Mouse (Mus musculus) left cerebral cortex, adult 8-10 months (tissue): ENCODE data around the gene Prickle1. TPM values are rescaled to one million over a fixed set of nuclear protein-coding genes. Genes with fewer than 3 reads are reported as not detected.

Experiments used
- DNase-seq, 2 experiments: peaks; one replicate each; pipeline ENCODE4 v3.0.0; 2022; ENCODE audit warnings: low spot score in 2 of 2
- total RNA-seq, 4 experiments: library from RNA; stranded (reverse); gene quantifications; 2 replicates each; pipeline ENCODE4 v1.2.4; 2022

Gene Prickle1
- total RNA-seq, result 10 to 100 TPM; 70.5 to 85.4 (median 81.7) TPM

DNA sequence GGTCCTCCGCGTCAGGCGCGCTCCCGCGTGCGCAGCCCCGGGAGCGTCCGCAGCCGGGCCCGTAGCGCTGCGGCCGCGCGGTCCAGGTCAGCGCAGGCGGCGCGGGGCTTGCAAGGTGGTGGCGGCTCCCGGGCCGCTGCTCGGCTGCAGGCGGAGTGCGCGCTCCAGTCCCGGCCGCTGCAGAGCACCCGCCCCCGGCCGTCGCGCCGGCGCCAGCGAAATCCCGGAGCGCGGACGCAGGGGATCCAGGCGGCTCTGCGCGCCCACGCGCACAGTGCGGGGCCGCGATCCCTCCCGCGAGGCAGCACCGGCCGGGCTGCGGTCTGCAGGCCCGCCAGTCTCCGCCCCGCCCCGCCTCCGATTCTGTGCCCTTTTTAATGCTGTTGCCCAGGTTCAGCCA is at the start of gene Prickle1:
TSS of gene Prickle1 (minus strand) at position 146 of the 400 bp plus-strand sequence.
- peak; percentile 74 to 86 for DNase-seq

GRCm38 (mm10) chr15:93640221-93640620 is 44.5 kb upstream of the Prickle1 start:
- no peak for DNase-seq

DNA sequence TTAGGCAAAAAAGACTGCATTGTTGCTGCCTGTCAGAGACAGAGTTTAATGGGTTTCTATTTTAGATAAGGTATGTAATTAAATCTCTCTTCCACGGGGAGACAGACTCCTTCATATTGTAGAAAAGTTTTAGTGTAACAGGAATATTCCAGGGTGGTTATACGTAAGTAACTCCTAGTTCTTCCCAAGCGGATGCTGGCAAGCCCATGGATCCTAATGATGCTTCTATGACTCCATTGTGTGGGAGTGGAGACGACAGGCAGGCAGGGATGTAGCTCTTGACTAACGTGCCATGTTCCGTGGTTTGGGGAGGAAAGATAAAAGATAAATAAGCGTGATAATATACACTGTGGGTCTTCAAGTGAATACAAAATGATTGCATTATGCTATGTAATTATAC is 41.3 kb upstream of the Prickle1 start:
- no peak for DNase-seq

DNA sequence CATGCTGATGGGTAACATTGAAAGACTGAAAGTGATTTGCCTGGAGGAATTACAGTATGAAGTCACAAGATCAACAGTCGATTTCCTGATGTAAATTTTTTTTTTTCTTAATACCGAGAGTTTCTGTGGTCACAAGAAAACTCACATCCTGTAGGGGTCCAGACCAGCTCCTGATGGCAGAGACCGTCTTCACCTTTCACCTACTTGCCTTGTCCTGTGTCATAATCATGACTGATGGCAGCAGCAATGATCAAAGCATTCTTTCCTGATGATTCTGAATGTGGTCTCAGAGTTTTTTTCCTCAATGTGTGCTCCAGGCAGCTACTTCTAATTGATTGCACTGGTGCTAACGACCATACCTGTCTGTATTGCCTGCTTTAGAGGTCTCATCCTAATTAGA is 39.9 kb upstream of the Prickle1 start:
- no peak for DNase-seq

DNA sequence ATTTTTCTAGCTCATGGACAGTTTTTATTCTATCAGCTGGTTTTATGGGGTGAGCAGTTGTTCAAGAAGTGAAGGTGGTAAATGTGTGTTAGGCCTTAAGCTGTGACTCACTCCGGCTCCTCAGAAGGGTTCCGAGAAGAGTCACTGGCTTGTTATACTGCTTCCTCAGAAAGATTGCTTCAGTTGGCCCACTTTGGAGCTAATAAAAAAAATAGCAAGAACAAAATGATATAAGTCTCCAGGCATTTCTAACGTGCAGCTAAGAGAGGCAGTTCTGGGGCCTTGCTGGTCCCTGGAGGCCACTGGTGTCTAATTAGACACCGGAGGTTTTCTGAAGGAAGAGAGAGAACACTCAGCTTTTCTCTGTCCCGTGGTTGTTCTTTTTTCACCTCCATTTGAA is 38.8 kb upstream of the Prickle1 start:
- no peak for DNase-seq

- no peak for DNase-seq
Observed at GRCm38 (mm10) chr15:93630001-93630541, 34.4 kb upstream of the Prickle1 start.

- no peak for DNase-seq
Observed at GRCm38 (mm10) chr15:93629201-93629600, 33.5 kb upstream of the Prickle1 start.

DNA sequence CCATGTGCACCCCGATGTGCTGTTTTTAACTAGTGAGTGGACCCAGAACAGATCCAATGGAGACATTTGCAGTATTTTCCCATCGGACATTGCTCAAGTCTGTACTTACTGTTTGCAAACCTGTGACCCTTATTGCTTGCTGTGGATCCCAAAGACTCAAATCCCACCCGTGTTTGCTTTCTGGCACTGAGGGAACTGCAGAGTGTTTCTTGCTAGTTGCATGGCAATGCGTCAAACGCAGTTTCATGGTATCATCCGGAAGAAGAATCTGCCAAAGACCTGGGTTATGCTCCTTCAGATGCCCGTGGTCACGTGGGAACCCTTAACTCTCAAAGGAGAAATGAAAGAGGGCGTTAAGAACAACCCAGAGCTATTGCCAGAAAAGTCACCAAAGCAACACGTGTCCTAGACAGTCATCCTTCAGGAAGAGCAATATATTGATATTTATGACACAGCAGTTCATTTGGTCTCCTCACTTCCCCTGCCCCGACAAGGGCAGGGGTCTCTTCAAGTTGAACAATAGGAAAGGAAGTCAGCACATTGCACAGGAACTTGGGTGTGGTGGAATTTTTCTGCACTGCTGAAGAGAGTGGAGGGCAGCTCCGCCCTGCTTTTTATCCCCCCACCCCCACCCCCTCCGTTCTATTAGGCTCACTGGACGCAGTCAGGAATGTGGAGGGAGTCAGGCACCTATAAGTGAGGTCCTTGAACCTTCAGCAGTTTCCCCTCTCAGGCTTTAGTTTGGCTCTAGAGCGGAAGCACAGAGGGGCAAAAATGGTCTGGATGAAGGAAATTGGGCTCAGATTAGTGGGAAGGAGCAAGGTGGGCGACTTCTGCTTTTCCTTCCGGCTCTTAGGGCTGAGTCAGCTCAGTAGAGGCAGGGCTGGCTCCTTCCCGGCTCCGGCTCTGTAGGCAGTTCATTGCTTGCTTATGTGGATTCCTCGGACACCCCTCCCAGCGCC is 32.4 kb upstream of the Prickle1 start:
- DNase-seq, result no peak

- DNase-seq, result no peak
Observed at GRCm38 (mm10) chr15:93619551-93619950, 23.9 kb upstream of the Prickle1 start.

GRCm38 (mm10) chr15:93618442-93619150 is 22.9 kb upstream of the Prickle1 start:
- DNase-seq, result no peak

DNA sequence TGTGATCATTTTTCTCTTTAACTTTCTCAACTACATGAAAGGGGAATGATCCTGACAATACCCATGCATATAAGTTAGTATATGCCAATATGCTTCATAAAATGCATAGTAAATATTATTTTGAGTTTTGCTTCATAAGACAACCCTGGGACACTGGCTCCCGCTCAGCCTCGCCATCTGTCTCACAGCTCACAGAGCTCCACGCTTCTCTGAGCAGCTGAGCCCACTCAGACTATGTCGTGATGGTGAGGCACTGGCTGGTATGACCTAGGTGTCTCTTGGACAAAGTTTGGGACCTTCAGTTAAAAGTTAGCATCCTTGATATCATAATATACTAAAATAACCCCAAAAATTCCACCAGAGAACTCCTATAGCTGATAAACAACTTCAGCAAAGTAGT is 20.6 kb upstream of the Prickle1 start:
- no peak for DNase-seq

- peak in 1 of 2 experiments; percentile 0 for DNase-seq
Observed at GRCm38 (mm10) chr15:93615031-93615430, 19.3 kb upstream of the Prickle1 start.

- no peak for DNase-seq
Observed at GRCm38 (mm10) chr15:93613606-93614005, 17.9 kb upstream of the Prickle1 start.

DNA sequence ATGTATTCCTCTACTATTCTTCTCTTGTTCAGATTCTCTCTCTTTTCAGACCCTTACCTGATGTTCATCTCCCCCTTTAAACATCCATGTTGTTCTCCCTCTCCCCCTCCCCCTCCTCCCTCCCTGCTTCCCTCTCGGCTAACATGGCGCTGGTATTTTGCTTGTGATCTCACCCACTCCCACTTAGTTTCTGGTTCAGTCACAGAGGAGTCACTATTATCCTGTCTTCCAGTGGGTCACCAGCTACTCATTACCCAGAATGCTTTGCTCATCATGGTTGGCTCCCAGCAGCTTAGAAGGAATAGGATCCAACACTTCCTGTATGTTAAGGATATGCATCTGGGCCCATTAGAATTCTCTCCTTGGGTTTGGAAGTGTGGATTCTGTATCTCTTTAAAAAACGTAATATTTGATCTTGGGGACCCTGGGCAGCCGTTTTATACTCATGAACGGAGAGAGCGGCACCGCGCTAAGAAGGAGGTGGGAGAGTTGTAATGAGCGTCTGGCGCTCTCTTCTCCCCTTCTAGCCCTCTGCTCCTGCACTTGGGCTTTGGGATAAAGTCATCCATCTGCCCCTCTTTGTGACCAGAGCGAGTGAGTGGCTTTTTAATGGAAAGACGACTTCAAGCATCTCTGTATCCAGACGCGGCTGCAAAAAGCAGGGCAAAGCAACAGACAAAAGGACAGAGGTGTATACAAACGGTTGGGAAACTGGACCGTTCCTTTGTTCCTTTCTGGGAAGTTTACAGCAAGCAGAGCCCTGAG is 16.0 kb upstream of the Prickle1 start:
- DNase-seq, result no peak

DNA sequence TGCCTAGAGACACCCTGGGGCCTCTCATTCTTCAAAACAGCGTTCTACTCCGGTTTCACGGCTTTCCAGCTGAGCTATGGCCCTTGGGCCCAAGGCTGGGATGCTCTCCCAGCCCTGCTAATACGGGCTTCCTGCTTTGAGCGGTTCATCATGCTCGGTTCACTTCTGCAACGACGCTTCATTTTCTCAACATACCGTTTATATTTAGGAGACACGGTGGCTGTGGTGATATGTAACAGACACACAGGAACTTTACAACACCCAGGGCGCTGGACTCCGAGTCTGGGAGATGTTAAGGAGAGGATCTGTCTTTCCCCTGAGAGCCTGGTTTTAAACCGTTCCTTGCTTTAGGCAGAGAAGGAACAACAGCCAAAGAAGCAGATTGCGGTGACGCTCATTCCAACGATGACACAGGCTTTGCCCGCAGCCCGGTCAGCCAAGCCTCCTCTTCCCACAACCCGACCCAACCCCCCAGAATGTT is 15.1 kb upstream of the Prickle1 start:
- DNase-seq, result no peak

- DNase-seq, result peak; percentile 23 to 81
Observed at GRCm38 (mm10) chr15:93610288-93610687, 14.6 kb upstream of the Prickle1 start.

GRCm38 (mm10) chr15:93602850-93603249 is 7.2 kb upstream of the Prickle1 start:
- no peak for DNase-seq

GRCm38 (mm10) chr15:93601461-93602015 is 5.8 kb upstream of the Prickle1 start:
- DNase-seq, result no peak

GRCm38 (mm10) chr15:93596991-93597390 is 1.3 kb upstream of the Prickle1 start:
- DNase-seq, result no peak

DNA sequence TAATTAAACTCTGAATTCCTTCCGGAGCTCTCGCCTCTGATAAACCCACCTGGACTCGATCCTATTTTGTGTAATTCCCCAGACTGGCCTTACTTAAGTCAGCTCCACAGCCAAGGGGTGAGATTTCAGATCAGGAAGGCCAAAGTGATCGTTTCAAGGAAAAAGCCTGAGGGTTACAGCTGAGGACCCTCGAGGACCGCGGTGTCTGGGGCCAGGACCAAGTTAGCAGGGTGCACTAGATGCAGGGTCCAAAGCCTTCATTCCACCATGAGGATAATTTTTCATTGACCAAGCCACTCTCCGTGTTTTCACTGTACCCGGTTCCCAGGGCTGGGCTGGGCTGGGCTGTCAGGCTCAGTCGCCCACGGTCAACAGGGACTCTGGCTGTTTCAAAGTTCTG is 594 bp upstream of the Prickle1 start:
- DNase-seq, result peak; percentile 51 to 75
